Mouse (Mus musculus): Measurements from ENCODE around the gene Best1.

- no peak for TF ChIP-seq CTCF (IDR thresholded peaks at IDR 0.05; ENCODE audit: control insufficient read depth, insufficient read depth, insufficient read length)
- TF ChIP-seq MYOG (IDR thresholded peaks at IDR 0.05; ENCODE audit: control insufficient read depth, extremely low read depth, insufficient read length), result no peak
Measured at GRCm38 (mm10) chr19:10046983-10047382, 45.5 kb upstream of the Best1 start.

Data from C2C12 (cell line).